Mouse (Mus musculus): ENCODE measurements around the gene Olfr698. TPM values are rescaled to one million over a fixed set of nuclear protein-coding genes. Genes with fewer than 3 reads are reported as not detected.
"Not testable (repeated sequence)": the region's sequence is repeated elsewhere in the genome, so short reads cannot be mapped to it uniquely, and the experiment has no call there.

Olfr698 gene
- not detected for total RNA-seq (2021)
- long read RNA-seq, experiment 1: 0 reads
- long read RNA-seq, experiment 2: 0 reads

GRCm38 (mm10) chr7:106755297-106755696 lies at the start of gene Olfr698:
Gene Olfr698 (minus strand): TSS chr7:106755397.
- no peak for DNase-seq (ENCODE audit: low spot score in 2 of 2)

GRCm38 (mm10) chr7:106793098-106793497 lies 37.9 kb upstream of the Olfr698 start, which contains the start of gene Olfr699:
Gene Olfr699 (minus strand): TSS chr7:106793198.
- no peak for TF ChIP-seq CTCF (conservative IDR thresholded peaks at IDR 0.05)
- no peak within 1 kb of the TSS for H3K27ac ChIP-seq
- DNase-seq (ENCODE audit: low spot score in 2 of 2): no peak
- no peak within 1 kb of the TSS for H3K4me3 ChIP-seq

More at GRCm38 (mm10) chr7:106755297-106755696, at the start of gene Olfr698:
- Histone ChIP-seq H3K4me3 (no peak within 1 kb of the TSS), H3K27ac (no peak within 1 kb of the TSS)
- TF ChIP-seq CTCF (conservative IDR thresholded peaks at IDR 0.05): no peak

- DNase-seq (ENCODE audit: low spot score in 2 of 2): no peak
- TF ChIP-seq CTCF (conservative IDR thresholded peaks at IDR 0.05): peak; percentile 22
- Histone ChIP-seq H3K27ac (no peak overlapping the region), H3K4me3 (no peak overlapping the region)
Observed at GRCm38 (mm10) chr7:106788330-106788729, 33.1 kb upstream of the Olfr698 start.

- DNase-seq (ENCODE audit: low spot score in 2 of 2); H3K27ac ChIP-seq; H3K4me3 ChIP-seq: not testable (repeated sequence)
Observed at GRCm38 (mm10) chr7:106761008-106761407, 5.8 kb upstream of the Olfr698 start.

- no peak for TF ChIP-seq CTCF (conservative IDR thresholded peaks at IDR 0.05)
- H3K4me3 ChIP-seq: no peak overlapping the region
Observed at GRCm38 (mm10) chr7:106758800-106759199, 3.6 kb upstream of the Olfr698 start.

GRCm38 (mm10) chr7:106745811-106746210 lies 9.4 kb downstream of the Olfr698 start:
- no peak for TF ChIP-seq CTCF (conservative IDR thresholded peaks at IDR 0.05)
- DNase-seq (ENCODE audit: low spot score in 2 of 2): no peak
- Histone ChIP-seq H3K27ac (no peak overlapping the region), H3K4me3 (no peak overlapping the region)

More at GRCm38 (mm10) chr7:106758800-106759199, 3.6 kb upstream of the Olfr698 start:
- no peak overlapping the region for H3K27ac ChIP-seq
- DNase-seq (ENCODE audit: low spot score in 2 of 2): no peak

GRCm38 (mm10) chr7:106742343-106742742 lies 12.9 kb downstream of the Olfr698 start, which contains the start of gene Olfr697:
Gene Olfr697 (minus strand): TSS chr7:106742443.
- no peak for TF ChIP-seq CTCF (conservative IDR thresholded peaks at IDR 0.05)

GRCm38 (mm10) chr7:106737028-106737427 lies 18.2 kb downstream of the Olfr698 start:
- Histone ChIP-seq H3K27ac (no peak overlapping the region), H3K4me3 (no peak overlapping the region)
- no peak for DNase-seq (ENCODE audit: low spot score in 2 of 2)
- no peak for TF ChIP-seq CTCF (conservative IDR thresholded peaks at IDR 0.05)

More at GRCm38 (mm10) chr7:106742343-106742742, 12.9 kb downstream of the Olfr698 start, which contains the start of gene Olfr697:
- Histone ChIP-seq H3K27ac (no peak within 1 kb of the TSS), H3K4me3 (no peak within 1 kb of the TSS)
- no peak for DNase-seq (ENCODE audit: low spot score in 2 of 2)

GRCm38 (mm10) chr7:106733717-106734116 lies 21.5 kb downstream of the Olfr698 start:
- no peak overlapping the region for H3K4me3 ChIP-seq
- TF ChIP-seq CTCF (conservative IDR thresholded peaks at IDR 0.05): no peak
- DNase-seq (ENCODE audit: low spot score in 2 of 2): no peak
- no peak overlapping the region for H3K27ac ChIP-seq

- not testable (repeated sequence) for H3K27ac ChIP-seq; DNase-seq (ENCODE audit: low spot score in 2 of 2); H3K4me3 ChIP-seq
Observed at GRCm38 (mm10) chr7:106725654-106726053, 29.5 kb downstream of the Olfr698 start.

GRCm38 (mm10) chr7:106716296-106716695 lies 38.9 kb downstream of the Olfr698 start, which contains the start of gene Olfr695:
Gene Olfr695 (minus strand): TSS chr7:106716396.
- no peak for DNase-seq (ENCODE audit: low spot score in 2 of 2)
- Histone ChIP-seq H3K4me3 (no peak within 1 kb of the TSS), H3K27ac (no peak within 1 kb of the TSS)
- no peak for TF ChIP-seq CTCF (conservative IDR thresholded peaks at IDR 0.05)

GRCm38 (mm10) chr7:106711463-106711862 lies 43.7 kb downstream of the Olfr698 start:
- no peak for TF ChIP-seq CTCF (conservative IDR thresholded peaks at IDR 0.05)
- DNase-seq (ENCODE audit: low spot score in 2 of 2): no peak
- H3K27ac ChIP-seq: no peak overlapping the region
- no peak overlapping the region for H3K4me3 ChIP-seq

- not testable (repeated sequence) for H3K4me3 ChIP-seq; DNase-seq (ENCODE audit: low spot score in 2 of 2)
Observed at GRCm38 (mm10) chr7:106707705-106708104, 47.5 kb downstream of the Olfr698 start.

More at GRCm38 (mm10) chr7:106707705-106708104, 47.5 kb downstream of the Olfr698 start:
- not testable (repeated sequence) for H3K27ac ChIP-seq

Other genes with a start within 250 kb of the Olfr698 start
- gene Olfr693, start 74.8 kb downstream of the Olfr698 start, total RNA-seq (2021): not detected
- not detected for gene Olfr694, start 63.6 kb downstream of the Olfr698 start, total RNA-seq (2021)
- gene Olfr695, start 39.0 kb downstream of the Olfr698 start, total RNA-seq (2021): not detected
- not detected for gene Olfr697, start 13.0 kb downstream of the Olfr698 start, total RNA-seq (2021)
- gene Olfr699, start 37.8 kb upstream of the Olfr698 start, total RNA-seq (2021): not detected
- gene Olfr700, start 53.4 kb upstream of the Olfr698 start, total RNA-seq (2021): not detected
- gene Olfr701, start 58.7 kb upstream of the Olfr698 start, total RNA-seq (2021): not detected
- not detected for gene Olfr702, start 78.5 kb upstream of the Olfr698 start, total RNA-seq (2021)
- not detected for gene Olfr703, start 88.0 kb upstream of the Olfr698 start, total RNA-seq (2021)
- gene Olfr704, start 107.8 kb upstream of the Olfr698 start, total RNA-seq (2021): not detected
- gene Olfr705, start 121.5 kb upstream of the Olfr698 start, total RNA-seq (2021): not detected
- not detected for gene Olfr706, start 132.8 kb upstream of the Olfr698 start, total RNA-seq (2021)
- gene Olfr707, start 145.8 kb upstream of the Olfr698 start, total RNA-seq (2021): not detected
- not detected for gene Olfr1532-ps1, start 152.6 kb upstream of the Olfr698 start, total RNA-seq (2021)
- gene Olfr709-ps1, start 176.8 kb upstream of the Olfr698 start, total RNA-seq (2021): not detected
- gene Olfr710, start 192.9 kb upstream of the Olfr698 start, total RNA-seq (2021): not detected
- under 1 TPM in 1 of 2 experiments, not detected in 1; 0.08 TPM for gene Olfr6, start 208.5 kb upstream of the Olfr698 start, total RNA-seq (2021)
- gene Olfr711, start 220.1 kb upstream of the Olfr698 start, total RNA-seq (2021): not detected